11 mouse cellular contexts compared by ENCODE assay signal in genomic region chr4:100843119-100843518, GRCm38 (mm10).
"Had no signal": no experiment of that assay in that cellular context is flagged by ENCODE, and none has a peak within 500 bp of the region (broad histone marks: within the 10 kb centered on the region; RNA-seq: fewer than 3 reads in every experiment).

No protein-coding gene starts in this region.

- H3K36me3 ChIP-seq: limb, embryonic 15.5 days; liver, embryonic 12.5 days had no signal

- H3K27me3 ChIP-seq: limb, embryonic 15.5 days; liver, embryonic 12.5 days had no signal

- H3K27ac ChIP-seq: left cerebral cortex, adult 2 months; limb, embryonic 15.5 days; liver, embryonic 12.5 days; stomach, postnatal 0 days had no signal

- DNase-seq: kidney, adult 18-20 months; kidney, postnatal 10 days; lung, embryonic 14.5 days; lung, postnatal 10 days; lung, postnatal 4 days; thymus, postnatal 4 days had no signal

- H3K9me3 ChIP-seq: limb, embryonic 15.5 days; liver, embryonic 12.5 days had no signal

- ATAC-seq: liver, embryonic 12.5 days had no signal

- H3K9ac ChIP-seq: limb, embryonic 15.5 days; liver, embryonic 12.5 days; lung, embryonic 14.5 days had no signal

- H3K4me1 ChIP-seq: liver, embryonic 12.5 days had no signal

- H3K4me3 ChIP-seq: left cerebral cortex, adult 2 months; limb, embryonic 15.5 days; liver, embryonic 12.5 days; myocyte had no signal

- H3K4me2 ChIP-seq: limb, embryonic 15.5 days; liver, embryonic 12.5 days; lung, embryonic 14.5 days had no signal
